Mouse (Mus musculus): ENCODE results near the gene Elf1. TPM values are rescaled to one million over a fixed set of nuclear protein-coding genes. Genes with fewer than 3 reads are reported as not detected.
A peak's percentile ranks its signal among the peaks of the same experiment; 100 is the strongest.

Elf1 gene
- polyA plus RNA-seq, 1 experiment from 2014 or later: 14.0 TPM

DNA sequence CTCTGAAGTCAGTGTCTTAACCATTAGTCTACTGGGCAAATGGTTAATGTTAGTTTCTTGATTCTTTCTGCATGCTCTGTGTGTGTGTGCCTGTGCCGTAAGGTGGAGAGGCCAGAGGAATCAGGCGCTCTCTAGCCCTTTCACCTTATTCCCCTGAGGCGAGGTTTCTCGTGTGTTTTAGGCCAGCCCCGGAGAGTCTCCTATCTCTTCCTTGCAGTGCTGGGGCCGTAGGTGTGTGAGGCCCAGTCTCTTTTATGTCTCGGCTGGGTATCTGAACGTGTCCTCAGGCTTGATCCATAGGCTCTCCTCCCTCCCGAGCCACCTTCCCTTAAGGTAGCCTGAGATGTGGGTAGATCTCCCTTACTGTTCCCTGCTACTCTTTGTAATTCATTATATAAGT, 25.2 kb downstream of the Elf1 start:
- no peak for ATAC-seq (ENCODE audit: low read depth)
- Histone ChIP-seq H3K9me3 (ENCODE audit: control insufficient read depth, low read length) (peaks cover 8% of the 10 kb centered on the region), H3K4me1 (replicated peaks; ENCODE audit: control insufficient read depth, insufficient read depth, low read length) (peaks cover 19% of the 10 kb centered on the region), H3K27me3 (ENCODE audit: control insufficient read depth, insufficient read depth, low read depth, low read length) (no peaks in the 10 kb centered on the region), H3K27ac (ENCODE audit: low read length) (no peak overlapping the region), H3K4me2 (ENCODE audit: low read depth, low read length) (no peak overlapping the region), H3K36me3 (ENCODE audit: control insufficient read depth, insufficient read depth, low read length) (peaks cover 8% of the 10 kb centered on the region), H3K9ac (ENCODE audit: low read length) (no peak overlapping the region), H3K4me3 (ENCODE audit: low read length) (no peak overlapping the region)
- WGBS: 72% methylated on average over 9 of the region's 9 CpGs

DNA sequence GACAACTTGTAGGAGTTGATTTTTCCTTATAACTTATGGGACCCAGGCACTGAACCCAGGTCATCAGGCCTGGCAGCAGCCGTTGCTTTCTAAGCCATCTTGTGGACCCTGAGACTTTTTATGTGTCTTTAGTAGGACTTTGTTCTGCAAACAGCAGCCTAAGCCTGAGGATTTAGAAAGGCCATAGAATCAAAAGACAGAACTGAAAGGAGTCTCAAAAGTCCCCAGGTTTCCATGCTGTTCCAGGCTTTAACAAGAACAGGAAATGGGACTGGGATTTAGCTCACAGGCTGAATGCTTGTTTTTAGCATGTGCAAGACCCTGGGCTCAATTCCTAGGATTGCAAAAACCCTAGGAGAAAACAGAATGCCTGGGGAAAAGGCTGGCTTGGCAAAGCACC, 26.9 kb downstream of the Elf1 start:
- 87% methylated on average over 1 of the region's 1 CpGs for WGBS
- Histone ChIP-seq H3K27me3 (ENCODE audit: control insufficient read depth, insufficient read depth, low read depth, low read length) (no peaks in the 10 kb centered on the region), H3K4me1 (replicated peaks; ENCODE audit: control insufficient read depth, insufficient read depth, low read length) (peaks cover 19% of the 10 kb centered on the region), H3K9ac (ENCODE audit: low read length) (no peak overlapping the region), H3K36me3 (ENCODE audit: control insufficient read depth, insufficient read depth, low read length) (no peaks in the 10 kb centered on the region), H3K4me2 (ENCODE audit: low read depth, low read length) (no peak overlapping the region), H3K4me3 (ENCODE audit: low read length) (no peak overlapping the region), H3K27ac (ENCODE audit: low read length) (no peak overlapping the region), H3K9me3 (ENCODE audit: control insufficient read depth, low read length) (peaks cover 3% of the 10 kb centered on the region)
- ATAC-seq (ENCODE audit: low read depth): no peak

DNA sequence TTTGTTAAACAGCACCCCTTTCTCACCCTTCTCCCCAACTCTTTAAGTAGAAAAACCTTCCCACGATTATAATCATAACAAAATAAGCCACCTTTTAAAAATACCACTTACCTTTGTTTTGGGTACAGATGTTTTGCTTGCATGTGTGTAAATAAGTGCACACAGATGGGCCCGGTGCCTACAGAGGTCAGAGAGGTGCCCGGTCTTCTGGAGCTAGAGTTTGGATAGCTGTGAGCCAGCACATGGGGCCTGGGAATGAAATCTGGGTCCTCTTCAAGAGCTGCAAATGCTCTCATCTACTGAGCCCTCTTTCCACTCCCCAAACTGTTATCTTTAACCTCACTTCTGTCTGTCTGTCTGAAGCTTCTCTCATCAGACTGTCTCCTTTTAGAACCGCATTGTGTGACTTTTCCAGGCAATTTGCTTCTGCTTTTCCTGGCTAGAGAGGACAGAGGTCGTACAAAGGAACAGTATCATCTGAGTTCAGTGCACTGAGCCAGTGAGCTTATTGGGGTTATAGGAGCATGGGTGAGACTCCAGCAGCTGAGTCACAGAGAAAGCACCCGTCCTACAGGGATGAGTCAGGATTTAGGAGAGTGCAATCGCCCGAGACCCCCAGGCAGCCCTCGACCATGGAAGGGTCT, 27.8 kb downstream of the Elf1 start:
- H3K4me1 ChIP-seq (replicated peaks; ENCODE audit: control insufficient read depth, insufficient read depth, low read length): peaks cover 14% of the 10 kb centered on the region
- H3K9ac ChIP-seq (ENCODE audit: low read length): no peak overlapping the region
- H3K4me2 ChIP-seq (ENCODE audit: low read depth, low read length): no peak overlapping the region
- ATAC-seq (ENCODE audit: low read depth): no peak
- no peak overlapping the region for H3K27ac ChIP-seq (ENCODE audit: low read length)
- no peak overlapping the region for H3K4me3 ChIP-seq (ENCODE audit: low read length)
- H3K9me3 ChIP-seq (ENCODE audit: control insufficient read depth, low read length): no peaks in the 10 kb centered on the region
- 78% methylated on average over 9 of the region's 9 CpGs for WGBS
- no peaks in the 10 kb centered on the region for H3K27me3 ChIP-seq (ENCODE audit: control insufficient read depth, insufficient read depth, low read depth, low read length)
- no peaks in the 10 kb centered on the region for H3K36me3 ChIP-seq (ENCODE audit: control insufficient read depth, insufficient read depth, low read length)

DNA sequence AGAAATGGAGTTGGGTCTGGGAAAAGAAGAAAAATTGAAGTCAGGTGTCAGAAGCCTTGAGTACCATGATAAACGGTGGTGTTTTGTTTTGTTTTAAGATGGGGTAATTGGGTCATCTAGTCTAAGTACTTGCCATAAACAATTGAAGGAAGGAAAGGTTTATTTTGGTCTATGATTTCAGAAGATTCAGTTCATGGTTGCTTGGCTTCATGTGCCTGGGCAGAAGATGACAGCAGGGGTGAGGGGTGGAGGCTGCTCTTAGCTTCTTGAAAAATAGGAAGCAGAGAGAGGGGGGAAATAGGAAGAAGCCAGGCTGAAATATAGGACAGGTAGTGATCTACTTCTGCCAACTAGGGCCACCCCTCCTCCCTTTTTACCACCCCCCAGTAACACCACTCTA, 30.5 kb downstream of the Elf1 start:
- WGBS: 49% methylated on average over 1 of the region's 1 CpGs
- Histone ChIP-seq H3K27ac (ENCODE audit: low read length) (peak overlapping the region; percentile 41; the same call in 1 of the 2 replicates), H3K9ac (ENCODE audit: low read length) (no peak overlapping the region), H3K27me3 (ENCODE audit: control insufficient read depth, insufficient read depth, low read depth, low read length) (no peaks in the 10 kb centered on the region), H3K4me3 (ENCODE audit: low read length) (no peak overlapping the region), H3K36me3 (ENCODE audit: control insufficient read depth, insufficient read depth, low read length) (no peaks in the 10 kb centered on the region), H3K9me3 (ENCODE audit: control insufficient read depth, low read length) (no peaks in the 10 kb centered on the region), H3K4me2 (ENCODE audit: low read depth, low read length) (no peak overlapping the region; the same call in 1 of the 2 replicates), H3K4me1 (replicated peaks; ENCODE audit: control insufficient read depth, insufficient read depth, low read length) (peaks cover 6% of the 10 kb centered on the region; the same call in 1 of the 2 replicates)
- ATAC-seq (ENCODE audit: low read depth): peak; percentile 41

DNA sequence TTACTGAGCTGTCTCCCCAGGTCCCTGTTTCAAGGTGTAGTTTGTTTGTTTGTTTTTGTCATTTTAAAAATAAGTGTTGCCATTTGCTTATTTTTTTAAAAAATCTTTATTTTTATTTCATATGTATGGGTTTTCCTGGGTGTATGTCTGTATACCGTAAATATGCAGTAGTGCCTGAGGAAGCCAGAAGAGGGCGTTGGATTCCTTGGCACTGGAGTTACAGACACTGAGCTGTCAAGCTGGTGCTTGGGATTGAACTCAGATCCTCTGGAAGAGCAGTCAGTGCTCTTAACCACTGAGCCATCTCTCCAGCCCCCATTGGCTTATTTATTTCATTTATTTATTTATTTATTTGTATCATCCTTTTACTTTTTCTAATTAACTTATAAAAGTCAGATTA, 33.0 kb downstream of the Elf1 start:
- H3K27ac ChIP-seq (ENCODE audit: low read length): no peak overlapping the region
- H3K4me1 ChIP-seq (replicated peaks; ENCODE audit: control insufficient read depth, insufficient read depth, low read length): peaks cover 10% of the 10 kb centered on the region
- no peak overlapping the region for H3K4me2 ChIP-seq (ENCODE audit: low read depth, low read length)
- no peaks in the 10 kb centered on the region for H3K27me3 ChIP-seq (ENCODE audit: control insufficient read depth, insufficient read depth, low read depth, low read length)
- H3K9me3 ChIP-seq (ENCODE audit: control insufficient read depth, low read length): no peaks in the 10 kb centered on the region
- no peak for ATAC-seq (ENCODE audit: low read depth)
- H3K4me3 ChIP-seq (ENCODE audit: low read length): no peak overlapping the region
- H3K9ac ChIP-seq (ENCODE audit: low read length): no peak overlapping the region
- H3K36me3 ChIP-seq (ENCODE audit: control insufficient read depth, insufficient read depth, low read length): no peaks in the 10 kb centered on the region
- 72% methylated on average over 2 of the region's 2 CpGs for WGBS

DNA sequence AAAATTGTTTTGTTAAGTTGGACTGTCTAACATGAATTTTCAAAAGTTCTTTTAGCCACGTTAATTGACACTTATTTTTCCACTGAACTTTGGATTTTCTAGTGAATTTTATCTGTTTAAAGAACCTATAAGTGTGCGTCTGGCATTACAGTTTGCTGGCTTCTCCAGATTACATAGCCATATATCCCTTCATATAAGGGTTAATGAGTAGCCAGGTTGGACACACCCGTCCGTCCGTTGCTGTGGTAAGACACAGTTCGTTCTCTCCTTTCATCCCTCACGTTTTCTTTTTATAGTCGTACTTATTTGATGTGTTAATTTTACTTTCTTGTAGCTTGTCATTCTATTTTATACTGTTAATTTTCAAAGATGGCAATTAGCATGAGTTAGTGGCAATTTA, 34.1 kb downstream of the Elf1 start:
- Histone ChIP-seq H3K9me3 (ENCODE audit: control insufficient read depth, low read length) (no peaks in the 10 kb centered on the region), H3K27me3 (ENCODE audit: control insufficient read depth, insufficient read depth, low read depth, low read length) (no peaks in the 10 kb centered on the region), H3K4me3 (ENCODE audit: low read length) (peak overlapping the region; percentile 35), H3K4me2 (ENCODE audit: low read depth, low read length) (peak overlapping the region; percentile 34), H3K36me3 (ENCODE audit: control insufficient read depth, insufficient read depth, low read length) (no peaks in the 10 kb centered on the region), H3K9ac (ENCODE audit: low read length) (no peak overlapping the region), H3K27ac (ENCODE audit: low read length) (peak overlapping the region; percentile 79), H3K4me1 (replicated peaks; ENCODE audit: control insufficient read depth, insufficient read depth, low read length) (peaks cover 16% of the 10 kb centered on the region)
- ATAC-seq (ENCODE audit: low read depth): peak; percentile 48; the same call in 1 of the 2 replicates
- 51% methylated on average over 8 of the region's 8 CpGs for WGBS

DNA sequence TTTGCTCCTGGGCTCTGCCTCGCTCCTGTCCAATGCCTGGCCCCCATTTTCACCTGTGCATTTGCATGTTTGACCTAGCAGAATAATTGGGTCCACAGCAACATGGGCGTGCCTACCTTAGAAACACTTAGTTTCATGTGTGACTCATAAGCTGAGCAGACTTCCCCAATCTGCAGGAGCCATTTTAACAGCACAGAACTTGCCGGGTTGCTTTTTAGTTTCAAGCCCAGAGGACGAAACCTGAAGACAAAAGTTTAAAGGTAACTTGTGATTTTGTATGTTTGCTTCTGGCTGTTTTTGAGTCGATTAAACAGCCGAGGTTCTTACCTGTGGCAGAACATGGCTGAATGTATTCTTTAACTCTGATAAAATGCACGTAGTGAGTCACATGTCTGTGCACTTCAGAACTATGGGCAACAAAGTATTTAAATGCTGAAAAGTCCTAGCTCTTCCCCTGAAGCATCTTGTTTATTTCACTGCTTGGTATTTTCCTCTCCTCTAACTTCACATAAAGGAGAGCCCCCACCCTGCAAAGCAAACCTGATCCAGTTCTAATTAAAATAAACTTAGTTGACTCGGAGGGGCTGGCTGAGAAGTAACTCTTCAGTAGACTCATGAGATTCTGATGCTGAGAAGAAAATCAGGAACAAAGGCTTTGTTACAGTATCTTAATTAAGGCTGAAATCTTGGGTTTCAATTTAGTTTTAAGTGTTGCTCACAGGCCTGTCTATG, 34.7 kb downstream of the Elf1 start:
- 45% methylated on average over 8 of the region's 8 CpGs for WGBS
- no peaks in the 10 kb centered on the region for H3K36me3 ChIP-seq (ENCODE audit: control insufficient read depth, insufficient read depth, low read length)
- peak overlapping the region; percentile 57 for H3K9ac ChIP-seq (ENCODE audit: low read length)
- H3K27ac ChIP-seq (ENCODE audit: low read length): peak overlapping the region; percentile 79
- ATAC-seq (ENCODE audit: low read depth): peak; percentile 71
- H3K4me3 ChIP-seq (ENCODE audit: low read length): peak overlapping the region; percentile 35
- peaks cover 13% of the 10 kb centered on the region for H3K4me1 ChIP-seq (replicated peaks; ENCODE audit: control insufficient read depth, insufficient read depth, low read length)
- H3K27me3 ChIP-seq (ENCODE audit: control insufficient read depth, insufficient read depth, low read depth, low read length): no peaks in the 10 kb centered on the region
- no peaks in the 10 kb centered on the region for H3K9me3 ChIP-seq (ENCODE audit: control insufficient read depth, low read length)
- H3K4me2 ChIP-seq (ENCODE audit: low read depth, low read length): peak overlapping the region; percentile 34

DNA sequence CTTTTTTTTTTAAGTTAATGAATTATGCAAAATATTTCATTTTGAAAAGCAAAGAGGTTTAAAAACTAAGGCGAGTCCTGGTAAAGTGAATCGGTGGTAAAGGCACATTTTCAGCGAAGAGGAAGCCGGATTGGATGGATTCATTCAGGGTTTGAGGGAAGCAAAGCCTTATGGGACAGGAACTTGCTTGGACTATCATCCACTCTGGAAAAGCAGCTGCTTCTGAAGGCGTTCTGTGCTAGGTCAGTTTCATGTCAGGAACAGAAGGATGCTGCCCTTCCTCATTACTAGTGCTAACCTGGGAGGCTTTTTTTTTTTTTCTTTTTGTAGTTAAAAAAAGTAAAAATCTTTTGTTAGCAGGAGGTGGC, 35.2 kb downstream of the Elf1 start:
- H3K27ac ChIP-seq (ENCODE audit: low read length): no peak overlapping the region; the same call in 1 of the 2 replicates
- no peaks in the 10 kb centered on the region for H3K27me3 ChIP-seq (ENCODE audit: control insufficient read depth, insufficient read depth, low read depth, low read length)
- H3K4me2 ChIP-seq (ENCODE audit: low read depth, low read length): peak overlapping the region; percentile 34
- ATAC-seq (ENCODE audit: low read depth): no peak
- no peaks in the 10 kb centered on the region for H3K9me3 ChIP-seq (ENCODE audit: control insufficient read depth, low read length)
- peak overlapping the region; percentile 35 for H3K4me3 ChIP-seq (ENCODE audit: low read length)
- no peaks in the 10 kb centered on the region for H3K36me3 ChIP-seq (ENCODE audit: control insufficient read depth, insufficient read depth, low read length)
- 73% methylated on average over 5 of the region's 5 CpGs for WGBS
- peaks cover 13% of the 10 kb centered on the region for H3K4me1 ChIP-seq (replicated peaks; ENCODE audit: control insufficient read depth, insufficient read depth, low read length)
- no peak overlapping the region for H3K9ac ChIP-seq (ENCODE audit: low read length)

DNA sequence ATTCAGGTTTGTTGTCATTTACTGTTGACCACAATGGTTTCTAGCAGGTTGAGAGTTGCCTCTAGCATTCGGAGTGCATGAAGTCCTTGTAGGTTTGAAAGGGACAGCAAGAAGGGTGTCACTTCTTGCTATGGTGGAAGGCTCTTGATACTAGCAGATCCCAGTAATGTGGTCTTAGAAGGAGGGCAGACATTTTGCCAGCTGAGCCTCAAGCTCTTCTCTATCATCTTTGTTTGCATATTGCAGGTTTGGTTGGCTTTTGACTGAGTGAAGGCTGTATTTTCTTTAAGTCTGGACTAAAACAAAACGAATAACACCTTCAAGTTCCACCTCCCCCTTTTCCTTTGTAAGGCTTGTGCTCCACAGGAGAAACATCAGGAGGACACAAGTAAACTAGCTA, 35.8 kb downstream of the Elf1 start:
- Histone ChIP-seq H3K27me3 (ENCODE audit: control insufficient read depth, insufficient read depth, low read depth, low read length) (no peaks in the 10 kb centered on the region), H3K36me3 (ENCODE audit: control insufficient read depth, insufficient read depth, low read length) (no peaks in the 10 kb centered on the region), H3K9ac (ENCODE audit: low read length) (no peak overlapping the region), H3K4me1 (replicated peaks; ENCODE audit: control insufficient read depth, insufficient read depth, low read length) (peaks cover 17% of the 10 kb centered on the region), H3K4me3 (ENCODE audit: low read length) (no peak overlapping the region), H3K4me2 (ENCODE audit: low read depth, low read length) (peak overlapping the region; percentile 23), H3K27ac (ENCODE audit: low read length) (no peak overlapping the region), H3K9me3 (ENCODE audit: control insufficient read depth, low read length) (no peaks in the 10 kb centered on the region)
- WGBS: 71% methylated on average over 2 of the region's 2 CpGs
- no peak for ATAC-seq (ENCODE audit: low read depth)
